Mouse (Mus musculus) liver, adult 2 months (tissue): ENCODE data around the gene Eepd1.

Source experiments
- CTCF ChIP-seq: fragments of 200-500 bp; IDR thresholded peaks from 2 replicates; pipeline ENCODE4 v1.5.1; 2011; ENCODE audit warnings: low read depth, low read length, control low read depth
- POLR2A ChIP-seq: fragments of 200-500 bp; IDR thresholded peaks from 2 replicates; pipeline ENCODE4 v1.6.1; 2011; ENCODE audit warnings: low read length, control low read depth; ENCODE audit not compliant: insufficient read depth; ENCODE audit errors: extremely low read depth

- TF ChIP-seq CTCF (no peak), POLR2A (no peak)
Measured at GRCm38 (mm10) chr9:25443546-25443945, 37.8 kb upstream of the Eepd1 start.
